Mouse (Mus musculus) ZHBTc4 (cell line): ENCODE measurements around the gene Eml4.
A peak's percentile ranks its signal among the peaks of the same experiment; 100 is the strongest.

Source experiments
- DNase-seq: peaks from one replicate; pipeline ENCODE4 v3.0.0-alpha.2; 2011; ENCODE audit warnings: low read depth, low spot score

Eml4 gene

GRCm38 (mm10) chr17:83350379-83351091 is at the start of gene Eml4:
Gene Eml4 (plus strand): TSS chr17:83350931.
- DNase-seq: peak; percentile 85

- no peak for DNase-seq
These were observed 49.3 kb upstream of the Eml4 start for GRCm38 (mm10) chr17:83301433-83301832.

DNA sequence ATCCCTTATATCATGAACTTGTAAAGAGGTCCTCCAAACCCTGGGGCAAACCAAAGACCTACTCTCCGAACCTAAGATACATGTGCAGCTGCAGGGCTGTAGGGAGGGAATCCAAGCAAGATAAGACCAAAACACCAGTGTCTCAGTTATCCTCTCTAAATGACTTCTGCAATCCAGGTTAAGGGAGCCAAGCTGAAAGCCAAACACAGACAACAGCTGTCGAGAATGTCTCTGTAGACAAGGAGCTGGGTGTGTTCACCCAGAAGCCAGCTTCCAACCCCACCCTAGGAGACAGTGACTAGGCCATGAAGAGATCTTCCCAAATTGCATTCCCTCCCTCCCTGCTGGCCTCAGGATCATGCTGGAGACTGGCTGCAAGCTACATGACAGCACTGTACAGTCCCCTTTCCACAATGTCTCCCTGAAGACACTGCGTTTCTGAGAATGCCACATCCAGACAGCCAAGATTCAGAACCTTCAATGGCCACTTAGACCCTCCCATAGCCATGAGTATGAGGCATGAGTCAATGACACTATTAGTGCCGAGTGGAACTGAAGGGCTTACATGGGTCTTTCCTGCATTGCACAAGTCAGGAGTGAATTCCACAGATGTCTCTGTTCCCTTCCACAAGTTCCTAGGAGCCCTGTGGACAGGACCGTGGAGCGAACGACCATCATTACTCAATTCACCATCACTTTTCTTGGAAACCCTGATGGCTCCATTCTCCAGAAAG is 46.5 kb upstream of the Eml4 start:
- DNase-seq: no peak

GRCm38 (mm10) chr17:83306964-83307640 is 43.6 kb upstream of the Eml4 start:
- no peak for DNase-seq

- DNase-seq: no peak
These were observed 43.0 kb upstream of the Eml4 start for GRCm38 (mm10) chr17:83307641-83308296.

- no peak for DNase-seq
These were observed 42.3 kb upstream of the Eml4 start for GRCm38 (mm10) chr17:83308451-83308850.

GRCm38 (mm10) chr17:83309243-83309642 is 41.5 kb upstream of the Eml4 start:
- DNase-seq: no peak

DNA sequence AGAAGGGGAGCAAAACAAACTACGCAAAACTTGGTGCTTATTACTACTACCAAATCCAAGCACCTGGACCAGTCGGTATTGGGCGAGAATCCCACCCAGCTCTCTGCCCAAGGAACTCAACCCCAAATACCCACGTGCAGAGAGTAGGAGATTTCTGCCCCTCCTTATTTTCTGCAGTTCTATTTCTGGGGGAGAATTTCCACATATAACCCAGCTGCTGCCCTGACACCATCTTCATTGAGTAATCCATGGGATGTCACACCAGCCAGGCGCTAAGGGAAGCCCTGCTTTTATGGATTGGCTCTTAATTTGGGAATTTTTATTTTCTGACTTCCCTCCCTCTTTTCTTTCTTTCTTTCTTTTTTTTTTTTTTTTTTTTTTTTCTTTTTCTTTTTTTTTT is 38.9 kb upstream of the Eml4 start:
- no peak for DNase-seq

GRCm38 (mm10) chr17:83312244-83312918 is 38.4 kb upstream of the Eml4 start:
- peak; percentile 25 for DNase-seq

DNA sequence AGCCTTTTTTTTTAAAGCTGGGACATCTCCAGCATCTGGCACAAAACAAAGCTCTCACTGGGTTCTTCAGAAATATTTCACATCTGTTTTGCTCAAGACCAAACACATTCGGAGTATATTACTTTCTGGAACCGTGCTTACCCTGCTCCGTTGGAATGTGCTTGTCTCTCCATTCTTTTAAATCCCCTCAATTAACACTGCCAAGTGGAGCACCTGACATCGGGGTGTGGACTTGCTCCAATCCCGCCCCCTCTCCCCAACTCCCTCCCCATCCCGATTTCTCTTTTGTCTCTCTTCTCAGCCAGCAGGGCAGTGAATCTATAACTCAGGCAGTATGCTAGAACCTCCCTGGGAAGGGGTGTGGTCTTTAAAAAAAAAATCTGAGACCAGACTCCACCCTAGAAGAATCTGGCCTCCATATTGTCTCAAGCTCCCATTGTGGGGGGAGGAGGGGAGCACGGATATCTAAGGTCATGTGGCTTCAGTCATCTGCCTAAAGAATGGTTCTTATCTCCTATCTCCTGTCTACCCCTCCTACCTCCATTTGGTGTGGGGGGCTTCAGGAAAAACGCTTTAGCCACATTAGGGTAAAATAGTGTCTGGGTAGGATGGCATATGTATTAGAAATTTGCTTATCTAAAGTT is 37.6 kb upstream of the Eml4 start:
- no peak for DNase-seq

DNA sequence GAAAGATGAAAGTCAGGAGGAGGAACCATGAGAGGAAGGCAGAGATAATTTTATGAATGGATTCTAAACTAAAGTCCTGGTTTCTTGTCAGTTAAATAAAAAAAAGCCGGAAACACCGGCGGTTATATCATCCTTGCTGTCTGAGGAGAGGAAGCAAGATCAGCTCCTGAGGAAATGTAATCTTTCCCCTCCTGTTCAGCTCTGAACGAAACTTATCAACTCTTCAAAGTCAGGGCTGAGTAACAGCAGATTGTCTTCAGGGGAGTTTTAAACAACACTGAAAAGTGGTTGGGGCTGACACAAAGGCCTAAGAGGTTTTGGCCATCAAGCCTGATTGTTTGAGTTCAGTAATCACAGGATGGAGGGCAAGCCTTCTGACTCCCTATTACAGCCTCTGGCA is 35.3 kb upstream of the Eml4 start:
- DNase-seq: no peak

GRCm38 (mm10) chr17:83322621-83323335 is 28.0 kb upstream of the Eml4 start:
- no peak for DNase-seq

GRCm38 (mm10) chr17:83323410-83324268 is 27.1 kb upstream of the Eml4 start:
- DNase-seq: no peak

DNA sequence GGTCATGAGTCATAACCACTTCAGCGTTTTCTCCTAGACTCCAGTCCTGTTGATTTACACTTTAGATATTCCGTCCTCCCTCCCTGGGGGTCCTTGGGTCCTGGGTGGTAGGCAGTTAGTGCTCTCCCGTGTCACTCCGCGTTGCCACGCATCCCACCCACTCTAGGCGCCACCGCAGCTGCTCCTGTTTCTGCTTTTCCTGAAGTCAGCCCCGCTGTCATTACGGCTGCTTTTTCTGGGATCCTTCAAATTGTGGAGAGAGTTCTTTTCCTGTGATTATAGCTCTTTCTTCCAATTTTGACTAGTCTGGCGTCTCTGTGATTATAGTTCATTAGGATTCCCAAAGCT is 26.5 kb upstream of the Eml4 start:
- no peak for DNase-seq

DNA sequence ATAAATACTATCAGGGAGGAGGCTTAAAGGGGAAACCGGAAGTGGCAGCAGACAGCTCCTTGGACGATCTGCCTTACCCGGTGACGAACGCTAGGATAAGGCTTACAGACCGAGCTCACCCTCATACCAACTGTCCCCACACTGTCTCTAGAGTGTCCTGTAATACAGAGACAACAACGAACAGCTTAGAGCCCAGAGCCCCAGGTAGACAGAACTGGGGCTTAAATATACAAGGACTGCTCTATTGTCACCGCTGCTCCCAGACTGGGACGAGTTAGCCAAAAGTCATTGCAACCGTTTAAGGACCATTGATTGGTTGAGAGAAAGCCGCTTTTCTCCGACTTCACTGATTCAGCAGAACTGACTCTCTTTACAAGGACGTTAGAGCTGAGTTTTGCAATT is 15.5 kb upstream of the Eml4 start:
- no peak for DNase-seq

DNA sequence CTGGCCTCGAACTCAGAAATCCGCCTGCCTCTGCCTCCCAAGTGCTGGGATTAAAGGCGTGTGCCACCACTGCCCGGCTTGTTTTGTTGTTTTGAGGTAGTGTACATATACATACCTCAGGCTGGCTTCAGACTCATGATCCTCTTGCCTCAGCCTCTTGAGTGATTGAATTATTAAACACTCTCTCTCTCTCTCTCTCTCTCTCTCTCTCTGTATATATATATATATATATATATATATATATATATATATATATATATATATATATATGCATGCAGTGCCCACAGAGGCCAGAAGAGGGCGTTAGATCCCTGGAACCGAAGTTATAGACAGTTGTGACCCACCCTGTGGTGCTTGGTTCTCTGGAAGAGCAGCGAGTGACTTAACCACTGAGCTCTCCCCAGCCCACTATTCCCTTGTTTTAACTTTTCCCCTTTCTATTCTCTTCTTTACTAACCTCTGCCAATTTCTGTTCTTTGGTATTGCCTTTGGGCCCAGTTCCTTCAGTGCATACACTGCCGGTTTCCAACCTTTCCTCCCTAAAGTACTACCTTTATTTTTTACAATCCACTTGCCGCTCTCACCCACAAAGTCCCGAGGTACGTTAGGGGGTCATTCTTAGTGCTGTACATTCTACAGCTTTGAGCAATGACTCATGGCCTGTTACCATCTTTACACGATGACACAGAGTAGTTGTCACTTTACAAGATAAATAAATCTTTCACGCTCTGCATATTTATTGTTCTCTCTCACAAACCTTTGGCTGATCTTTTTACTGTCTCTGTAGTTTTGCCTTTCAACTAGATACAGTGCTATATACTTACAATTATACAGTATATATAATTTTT is 13.5 kb upstream of the Eml4 start:
- peak; percentile 37 for DNase-seq

DNA sequence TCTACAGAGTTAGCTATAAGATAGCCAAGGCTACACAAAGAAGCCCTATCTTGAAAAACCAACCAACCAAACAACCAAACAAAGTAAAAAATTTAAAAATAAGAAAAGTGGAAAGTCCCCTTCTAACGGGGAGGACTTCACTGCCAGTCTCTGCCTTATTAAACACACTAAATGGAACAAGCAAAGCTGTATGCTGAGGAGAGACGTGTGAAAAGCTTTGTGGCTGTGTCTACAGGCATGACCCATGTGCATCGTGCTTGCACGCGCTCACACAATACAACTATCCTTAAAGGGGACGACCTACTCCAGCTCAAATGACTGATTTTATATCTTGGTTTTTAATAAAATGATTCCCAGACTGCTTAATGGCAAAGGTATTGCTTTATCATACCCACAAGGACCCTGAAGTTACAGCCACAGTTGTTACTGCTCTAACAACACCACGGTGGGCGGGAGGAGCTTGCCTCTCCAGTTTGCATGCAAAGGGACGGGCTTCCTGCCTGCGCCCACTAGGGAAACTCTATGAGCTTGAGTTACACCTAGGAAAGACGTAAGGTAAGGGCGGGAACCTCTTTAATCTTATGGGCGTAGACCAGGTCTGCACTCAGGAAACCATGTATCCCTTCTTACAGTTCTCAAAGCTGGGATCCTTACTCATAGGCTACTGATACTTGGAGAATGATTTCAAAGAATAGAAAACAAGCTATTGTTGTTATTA is 11.2 kb upstream of the Eml4 start:
- no peak for DNase-seq
